Comparison of ENCODE assay signal across 2 mouse cellular contexts in genomic region chr4:106614180-106614797, GRCm38 (mm10).
TF ChIP-seq lines count a peak whose summit lies in the region.

No protein-coding gene starts in this region.

TF ChIP-seq in C2C12, 6 proteins besides CTCF, POLR2A, EP300 and RAD21:
- peak; percentile 77 for TF ChIP-seq CEBPB (IDR thresholded peaks at IDR 0.05; ENCODE audit: low read depth)
- TF ChIP-seq MYOD1 (IDR thresholded peaks at IDR 0.05; ENCODE audit: control insufficient read depth, insufficient read length, low read depth): no peak

TF ChIP-seq in myocyte, 11 proteins besides CTCF, POLR2A, EP300 and RAD21:
- no peak for TF ChIP-seq SRF (IDR thresholded peaks at IDR 0.05; ENCODE audit: control insufficient read depth, insufficient read length, low read depth)
- TF ChIP-seq E2F4 (IDR thresholded peaks at IDR 0.05; ENCODE audit: insufficient read depth): no peak
- peak; percentile 65; the same call in 1 of the 2 replicates for TF ChIP-seq CEBPB (IDR thresholded peaks at IDR 0.05; ENCODE audit: insufficient read depth, poor library complexity, severe bottlenecking)
